Mouse (Mus musculus) heart, embryonic 11.5 days (tissue): ENCODE measurements around the gene 1700001C19Rik. TPM values are rescaled to one million over a fixed set of nuclear protein-coding genes. Genes with fewer than 3 reads are reported as not detected.

Experiments used
- ATAC-seq: fragments of 200-750 bp; cut with Nextera tagmentation; replicated peaks from 2 replicates; pipeline ENCODE4 v1.8.0; 2017; ENCODE audit warnings: moderate library complexity; ENCODE audit not compliant: insufficient number of reproducible peaks, low FRiP score, low TSS enrichment
- H3K27ac ChIP-seq: fragments of 300-500 bp; sonication (generic); 2 replicates; pipeline ENCODE4 v1.5.1; 2014; ENCODE audit warnings: mild to moderate bottlenecking, low read depth, low read length
- H3K27me3 ChIP-seq: fragments of 300-500 bp; sonication (generic); 2 replicates; pipeline ENCODE4 v1.6.1; 2014; ENCODE audit warnings: mild to moderate bottlenecking, low read length, mixed read lengths; ENCODE audit not compliant: control insufficient read depth, insufficient read depth
- H3K36me3 ChIP-seq: fragments of 300-500 bp; sonication (generic); 2 replicates; pipeline ENCODE4 v1.6.1; 2014; ENCODE audit warnings: mild to moderate bottlenecking, low read length, moderate library complexity, mixed read lengths; ENCODE audit not compliant: control insufficient read depth, insufficient read depth
- H3K4me1 ChIP-seq: fragments of 300-500 bp; sonication (generic); 2 replicates; pipeline ENCODE4 v1.6.1; 2014; ENCODE audit warnings: low read length; ENCODE audit not compliant: control insufficient read depth, insufficient read depth
- H3K4me2 ChIP-seq: fragments of 300-500 bp; sonication (generic); 2 replicates; pipeline ENCODE4 v1.6.1; 2014; ENCODE audit warnings: mild to moderate bottlenecking, moderate library complexity
- H3K4me3 ChIP-seq: fragments of 300-500 bp; sonication (generic); 2 replicates; pipeline ENCODE4 v1.5.1; 2014; ENCODE audit warnings: low read depth, low read length
- H3K9ac ChIP-seq: fragments of 300-500 bp; sonication (generic); 2 replicates; pipeline ENCODE4 v1.6.1; 2014; ENCODE audit warnings: mild to moderate bottlenecking, low read depth, low read length, moderate library complexity
- H3K9me3 ChIP-seq: fragments of 300-500 bp; sonication (generic); replicated peaks from 2 replicates; pipeline ENCODE4 v1.6.1; 2016; ENCODE audit warnings: low read length; ENCODE audit not compliant: control insufficient read depth
- WGBS: fragments of 180-500 bp; shearing (Covaris S2); extraction: QIAGEN DNeasy Blood & Tissue Kit; methylation state at CpG from one replicate; pipeline ENCODE4 v1.1.7; 2014; ENCODE audit not compliant: insufficient replicate concordance; 5-methylcytosine and 5-hydroxymethylcytosine counted together
- polyA plus RNA-seq: library from polyadenylated mRNA; unstranded; fragments of >200 nt; fragmentation: Nextera tagmentation; extraction: Ambion mirVana; gene quantifications from 2 replicates; pipeline ENCODE4 v1.2.1, GENCODE M21; 2014

Gene 1700001C19Rik
- polyA plus RNA-seq, 1 experiment from 2014 or later = 1.2 TPM

- H3K4me1 ChIP-seq = 0 out of 2 replicates have a peak, but pooled peaks cover 3% of the 10 kb centered on the region
- H3K4me3 ChIP-seq = peak overlapping the region; percentile 74
- peaks cover 10% of the 10 kb centered on the region for H3K27me3 ChIP-seq
- no peak overlapping the region for H3K27ac ChIP-seq
- no peak for ATAC-seq
- 2% methylated on average over 20 of the region's 20 CpGs for WGBS
- no peaks in the 10 kb centered on the region for H3K9me3 ChIP-seq
- peak overlapping the region; percentile 77 for H3K9ac ChIP-seq
- peak overlapping the region; percentile 75 for H3K4me2 ChIP-seq
- peaks cover 7% of the 10 kb centered on the region; the same call in 1 of the 2 replicates for H3K36me3 ChIP-seq
Observed at GRCm38 (mm10) chr17:47369087-47369443, 68.1 kb downstream of the 1700001C19Rik start.

DNA sequence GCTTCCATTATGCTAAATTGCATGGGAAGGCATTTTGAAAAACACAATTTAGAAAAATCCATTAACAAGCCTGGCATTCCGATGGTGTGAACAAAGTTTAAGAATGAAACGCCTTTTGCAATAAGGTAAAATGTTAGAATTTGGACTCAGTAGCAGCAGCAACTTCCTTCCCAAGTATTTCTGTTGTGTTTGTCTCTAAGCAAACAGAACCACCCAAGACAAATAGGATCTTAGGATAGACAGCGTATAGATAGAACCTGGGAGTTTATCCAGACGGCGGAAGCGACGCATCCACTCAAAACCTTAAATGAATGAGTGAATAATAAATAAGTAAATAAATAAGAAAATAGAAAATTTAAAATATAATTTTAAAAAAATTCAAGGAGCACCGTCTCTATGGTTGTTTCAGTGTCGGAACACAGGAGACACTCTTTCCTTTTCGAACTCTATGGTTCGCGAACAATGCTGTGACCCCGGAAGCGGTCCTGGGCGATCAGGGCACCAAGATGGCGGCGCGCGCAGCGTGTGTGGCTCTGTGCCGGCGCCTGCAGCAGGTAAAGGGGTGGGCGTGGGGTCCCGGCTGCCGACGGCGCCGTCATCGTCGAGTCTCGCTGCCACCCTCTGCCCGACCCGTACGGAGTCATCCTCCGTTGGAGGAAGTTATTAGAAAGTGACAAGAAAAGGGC lies 68.6 kb downstream of the 1700001C19Rik start, which contains the start of gene Mrps10:
Gene Mrps10 (plus strand): TSS at position 487 of the 686 bp plus-strand sequence.
- peak within 1 kb of the TSS; percentile 74 for H3K4me3 ChIP-seq
- peak; percentile 73 for ATAC-seq
- peaks cover 10% of the 10 kb centered on the region for H3K27me3 ChIP-seq
- 4% methylated on average over 35 of the region's 35 CpGs for WGBS
- 0 out of 2 replicates have a peak, but pooled peaks cover 3% of the 10 kb centered on the region for H3K4me1 ChIP-seq
- H3K4me2 ChIP-seq = peak within 1 kb of the TSS; percentile 75
- H3K36me3 ChIP-seq = 0 out of 2 replicates have a peak, but pooled peaks cover 5% of the 10 kb centered on the region
- peak within 1 kb of the TSS; percentile 77 for H3K9ac ChIP-seq
- no peak within 1 kb of the TSS for H3K27ac ChIP-seq
- no peaks in the 10 kb centered on the region for H3K9me3 ChIP-seq

Other genes with a start within 250 kb of the 1700001C19Rik start
- 74.8 and 78.7 TPM in 2 replicates for gene Mrps10, start 68.5 kb downstream of the 1700001C19Rik start, polyA plus RNA-seq
- 1.2 and 2.5 TPM in 2 replicates for gene Guca1b, start 52.0 kb downstream of the 1700001C19Rik start, polyA plus RNA-seq
- 3.3 and 4.3 TPM in 2 replicates for gene Guca1a, start 36.8 kb downstream of the 1700001C19Rik start, polyA plus RNA-seq
- 1.2 and 1.6 TPM in 2 replicates for gene AI661453, start 761 bp downstream of the 1700001C19Rik start, polyA plus RNA-seq
- gene Taf8, start 64.9 kb upstream of the 1700001C19Rik start, polyA plus RNA-seq = 15.9 and 18.3 TPM in 2 replicates
- 559 and 565 TPM in 2 replicates for gene Ccnd3, start 67.7 kb upstream of the 1700001C19Rik start, polyA plus RNA-seq
- 26.8 TPM in 2 replicates for gene Bysl, start 174.1 kb upstream of the 1700001C19Rik start, polyA plus RNA-seq
- gene Med20, start 174.2 kb upstream of the 1700001C19Rik start, polyA plus RNA-seq = 30.3 and 36.4 TPM in 2 replicates
- gene Gm20517, start 174.2 kb upstream of the 1700001C19Rik start, polyA plus RNA-seq = 1.6 and 1.8 TPM in 2 replicates
- gene Usp49, start 193.3 kb upstream of the 1700001C19Rik start, polyA plus RNA-seq = 2.7 and 3.7 TPM in 2 replicates